Mouse (Mus musculus) cerebellum, postnatal 25 days (tissue): ENCODE measurements around the gene Lats2.
"Not testable (repeated sequence)": the region's sequence is repeated elsewhere in the genome, so short reads cannot be mapped to it uniquely, and the experiment has no call there.

Experiments used
- DNase-seq, 2 experiments: peaks; one replicate each; pipeline ENCODE4 v3.0.0; 2021; ENCODE audit warnings: mixed read lengths in 2 of 2

Gene Lats2

DNA sequence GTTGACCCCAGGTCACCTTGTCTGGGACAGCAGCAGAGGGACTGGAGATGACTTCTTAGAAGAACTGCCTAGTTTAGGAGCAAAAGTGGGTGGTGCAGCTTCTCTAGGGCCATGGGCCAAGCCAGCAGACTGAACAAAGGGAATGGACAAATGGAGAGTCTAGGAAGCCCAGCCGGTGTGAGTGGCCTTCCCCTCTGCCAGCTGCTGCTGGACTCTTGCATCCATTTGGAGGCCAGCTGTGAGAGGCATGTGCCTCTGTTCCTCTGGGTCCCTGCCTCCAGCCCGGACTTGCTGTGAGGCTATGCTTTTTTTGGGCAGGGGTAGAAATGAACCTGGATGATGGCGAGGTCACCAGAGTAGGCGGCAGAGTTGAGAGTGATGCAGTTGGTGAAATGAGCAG, at the start of gene Lats2:
Gene Lats2, minus strand, starts transcription at position 152 of the 400 bp plus-strand sequence.
- no peak for DNase-seq

- DNase-seq = no peak
These were observed 45.5 kb upstream of the Lats2 start for GRCm38 (mm10) chr14:57803731-57804130.

- DNase-seq = peak; percentile 95 to 98
These were observed 40.1 kb upstream of the Lats2 start, which contains the start of gene Sap18 for GRCm38 (mm10) chr14:57797991-57798931. Gene Sap18 (plus strand): TSS chr14:57798180.

DNA sequence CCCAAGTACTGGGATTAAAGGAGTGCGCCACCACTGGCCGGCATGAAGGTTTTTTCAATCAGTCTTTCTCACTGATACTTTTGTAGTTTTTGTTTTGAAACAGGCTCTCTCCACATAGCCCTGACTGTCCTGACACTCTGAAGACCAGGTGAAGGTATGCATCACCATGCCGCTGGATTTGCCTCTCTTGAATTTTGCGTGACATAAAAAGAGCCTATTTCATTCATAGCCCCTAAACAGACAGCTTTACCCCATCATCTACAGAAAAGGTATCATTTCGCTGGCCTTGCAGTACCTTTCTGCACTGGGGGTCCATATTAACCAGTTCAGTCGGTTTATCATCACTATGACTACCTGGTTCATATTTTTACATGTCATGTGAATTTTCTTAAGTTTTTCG, 39.4 kb upstream of the Lats2 start:
- DNase-seq = peak; percentile 30 to 32

DNA sequence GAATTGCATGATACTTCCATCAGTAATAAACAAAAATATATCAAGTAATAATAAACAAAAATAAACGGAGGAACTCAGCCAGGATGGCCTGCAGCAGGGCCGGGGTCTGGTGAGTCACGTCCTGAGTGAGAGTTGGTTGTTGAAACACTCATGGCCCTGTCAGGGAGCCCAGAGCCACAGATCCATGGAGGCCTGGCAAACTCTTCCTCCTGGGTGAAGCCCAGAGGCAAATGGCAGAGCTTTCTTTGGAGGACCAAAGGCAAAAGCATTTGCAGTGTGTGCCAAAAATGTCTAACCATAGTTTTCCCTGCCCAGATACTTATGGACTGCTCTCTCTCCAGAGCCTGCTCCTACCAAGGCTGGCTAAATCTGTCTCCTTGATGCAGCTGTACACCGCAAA, 33.0 kb upstream of the Lats2 start:
- no peak for DNase-seq

GRCm38 (mm10) chr14:57789759-57790158, 31.6 kb upstream of the Lats2 start:
- no peak for DNase-seq

- no peak for DNase-seq
These were observed 31.1 kb upstream of the Lats2 start for GRCm38 (mm10) chr14:57789311-57789710.

GRCm38 (mm10) chr14:57787406-57787805, 29.2 kb upstream of the Lats2 start:
- DNase-seq = no peak

- DNase-seq = no peak
These were observed 14.1 kb upstream of the Lats2 start for GRCm38 (mm10) chr14:57772157-57772815.

DNA sequence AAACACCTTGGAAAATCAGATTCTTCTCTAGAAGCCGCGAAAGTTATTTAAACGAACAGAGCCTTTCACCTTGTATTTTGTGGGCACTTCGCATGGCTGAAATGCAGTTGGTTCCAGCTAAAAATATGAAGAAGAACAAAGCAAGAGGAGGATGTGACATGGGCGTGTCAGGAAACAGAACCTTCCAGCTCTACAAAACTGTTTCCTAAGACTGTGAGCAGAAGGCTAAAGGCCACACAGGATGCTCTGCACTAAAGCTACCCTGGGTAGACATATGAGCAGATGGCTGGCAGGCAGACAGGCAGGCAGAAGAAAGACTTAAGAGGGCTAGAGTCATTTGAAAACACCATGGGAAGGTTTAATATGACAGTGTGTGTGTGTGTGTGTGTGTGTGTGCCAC, 10.9 kb upstream of the Lats2 start:
- DNase-seq = no peak

DNA sequence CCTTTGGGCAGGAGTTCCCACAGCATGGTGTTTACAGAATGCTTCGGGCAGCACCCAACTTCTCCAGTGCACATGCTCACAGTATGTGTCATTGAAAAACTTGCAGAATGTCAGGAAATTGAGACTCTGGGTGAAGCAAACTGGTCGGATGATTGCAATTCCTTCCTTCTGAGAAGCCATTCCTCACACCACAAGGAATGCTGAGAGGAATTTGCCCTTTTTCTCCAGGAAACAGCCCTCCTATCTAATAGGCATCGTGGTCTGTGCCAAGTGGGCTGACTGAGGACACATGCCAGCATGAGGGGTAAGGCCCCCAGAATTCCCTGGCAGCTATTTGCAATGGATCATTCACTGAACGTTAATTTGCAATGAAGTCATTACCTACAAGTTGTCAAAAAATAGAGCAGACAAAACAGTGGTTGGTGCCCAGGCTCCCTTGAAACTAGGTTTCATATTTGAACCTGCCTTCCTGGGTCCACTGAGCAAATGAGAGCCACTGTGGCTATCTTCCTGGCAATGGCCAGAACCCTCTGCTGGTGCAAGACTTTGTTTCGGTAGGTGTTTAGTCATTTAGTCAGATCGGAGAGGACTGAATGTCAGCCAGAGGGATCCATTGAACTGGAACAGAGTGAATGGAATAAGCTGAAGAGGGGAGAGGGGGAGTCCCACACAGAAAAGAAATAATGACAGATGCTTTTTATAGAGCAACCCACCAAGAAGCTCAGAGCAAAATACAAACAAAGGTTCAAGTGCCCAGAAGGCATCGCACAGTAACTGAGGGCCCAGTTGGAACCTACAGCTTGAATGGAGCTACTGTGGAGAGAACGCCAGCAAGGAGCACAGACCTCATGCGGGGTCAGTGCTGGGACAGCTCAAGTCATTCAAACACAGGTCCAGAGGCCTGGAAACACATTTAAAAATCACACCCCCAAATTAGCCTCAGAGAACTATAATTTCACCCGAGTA, 2.5 kb upstream of the Lats2 start:
- DNase-seq = no peak

DNA sequence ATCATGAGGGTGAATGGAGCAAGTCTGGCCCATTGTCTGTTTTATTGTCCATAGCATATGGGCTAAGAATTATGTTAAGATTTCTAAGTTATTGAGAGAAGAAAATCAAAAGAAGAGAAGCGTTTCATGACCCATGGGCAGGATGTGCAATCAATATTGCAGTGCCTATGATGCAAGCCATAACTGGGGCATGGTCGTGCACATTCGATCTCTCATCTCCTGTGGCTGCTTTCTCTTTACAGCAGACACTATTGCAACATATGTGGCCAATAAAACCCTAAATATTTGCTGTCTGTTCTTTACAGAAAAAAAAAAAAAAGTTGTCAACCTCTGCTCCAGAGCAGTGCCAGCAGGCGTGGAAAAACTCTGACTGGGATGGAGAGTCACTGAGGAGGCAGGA, 2.1 kb downstream of the Lats2 start:
- DNase-seq = no peak

DNA sequence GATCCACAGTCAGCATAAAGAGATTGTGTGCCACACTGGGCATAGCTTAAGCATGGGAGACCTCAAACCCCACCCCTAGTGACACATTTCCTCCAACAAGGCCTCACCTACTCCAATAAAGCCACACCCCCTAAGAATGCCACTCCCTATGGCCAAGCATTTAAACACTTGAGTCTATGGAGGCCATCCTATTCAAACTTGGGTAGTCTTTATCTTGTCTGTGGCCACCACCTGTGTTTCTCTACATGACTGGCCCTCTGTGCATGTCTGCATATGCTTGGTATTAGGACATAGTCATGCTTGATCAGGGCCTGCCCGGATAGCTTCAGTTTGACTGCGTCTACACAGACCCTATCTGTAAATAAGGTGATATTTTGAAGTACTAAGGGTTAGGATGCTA, 2.5 kb downstream of the Lats2 start:
- DNase-seq = no peak

DNA sequence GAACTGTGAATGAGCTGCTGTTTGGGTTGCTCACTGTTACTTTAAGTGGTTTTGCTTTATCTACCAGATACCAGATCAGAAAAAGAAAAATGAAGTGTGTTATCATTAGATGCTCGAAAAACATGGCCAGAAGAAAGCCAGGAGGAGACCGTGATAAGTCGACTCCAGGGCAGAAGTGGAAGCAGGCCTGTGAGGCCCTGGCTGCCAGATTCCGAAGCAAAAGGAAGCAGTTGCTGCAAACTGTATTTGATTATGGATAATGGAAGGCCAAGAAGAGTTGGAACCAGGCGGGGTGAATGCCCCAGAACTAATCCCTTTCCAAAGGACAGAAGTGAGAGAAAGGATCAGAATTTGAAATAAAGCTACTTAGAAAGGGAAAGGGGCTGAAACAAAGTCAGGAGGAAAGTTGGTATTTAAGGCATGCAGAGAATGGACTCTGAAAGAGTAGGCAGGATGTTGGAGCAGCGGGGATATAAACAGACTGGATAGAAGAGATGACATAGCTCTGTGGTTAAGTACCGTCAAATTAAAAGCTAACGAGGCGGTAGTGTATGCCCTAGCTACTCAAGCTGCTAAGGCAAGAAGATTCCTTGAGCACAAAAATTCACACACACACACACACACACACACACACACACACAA, 4.7 kb downstream of the Lats2 start:
- DNase-seq = no peak

- not testable (repeated sequence) for DNase-seq
These were observed 7.2 kb downstream of the Lats2 start for GRCm38 (mm10) chr14:57751006-57751405.

GRCm38 (mm10) chr14:57749501-57749900, 8.7 kb downstream of the Lats2 start:
- no peak for DNase-seq

DNA sequence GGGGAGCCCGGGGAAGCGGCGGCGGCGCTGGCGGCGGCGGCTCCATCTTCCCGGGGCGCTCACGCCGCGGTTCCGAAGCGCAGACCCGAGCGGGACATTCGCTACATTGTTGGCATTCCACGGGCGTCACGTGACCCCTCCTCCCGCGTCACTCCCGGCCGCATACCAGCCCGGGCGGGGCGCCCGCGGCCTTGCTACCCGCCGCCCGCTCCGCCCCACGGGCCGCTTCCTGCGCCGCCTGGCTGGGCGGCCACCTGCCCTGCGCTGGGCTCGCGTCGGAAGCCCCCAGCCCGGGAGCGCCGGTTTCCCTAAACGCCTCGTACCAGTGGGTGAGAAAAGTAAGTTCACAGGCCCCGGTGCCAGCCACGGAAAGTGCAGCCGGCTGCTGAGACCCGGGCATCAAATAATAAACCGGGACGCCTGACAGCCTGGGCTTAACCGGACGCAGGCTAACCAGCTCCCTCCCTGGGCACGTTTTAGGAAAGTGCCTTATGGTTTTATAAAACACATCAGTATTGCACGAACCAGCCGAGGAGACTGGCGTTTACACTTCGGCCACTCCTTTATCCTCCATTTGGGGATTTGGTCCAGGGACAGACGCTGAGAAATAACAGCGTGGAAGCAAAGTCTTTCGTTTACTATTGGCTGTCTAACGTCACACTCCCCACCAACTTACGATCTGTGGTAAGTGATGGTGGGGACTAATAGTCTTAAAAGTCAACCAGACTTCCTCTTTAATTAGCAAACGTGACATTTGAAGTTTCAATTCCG, 12.0 kb downstream of the Lats2 start, which contains the start of gene Gm49361:
Gene Gm49361, minus strand, starts transcription at position 103 of the 771 bp plus-strand sequence.
- DNase-seq = peak; percentile 96

- peak; percentile 76 to 77 for DNase-seq
These were observed 12.8 kb downstream of the Lats2 start for GRCm38 (mm10) chr14:57745291-57745969.

GRCm38 (mm10) chr14:57744547-57744946, 13.6 kb downstream of the Lats2 start:
- DNase-seq = no peak

DNA sequence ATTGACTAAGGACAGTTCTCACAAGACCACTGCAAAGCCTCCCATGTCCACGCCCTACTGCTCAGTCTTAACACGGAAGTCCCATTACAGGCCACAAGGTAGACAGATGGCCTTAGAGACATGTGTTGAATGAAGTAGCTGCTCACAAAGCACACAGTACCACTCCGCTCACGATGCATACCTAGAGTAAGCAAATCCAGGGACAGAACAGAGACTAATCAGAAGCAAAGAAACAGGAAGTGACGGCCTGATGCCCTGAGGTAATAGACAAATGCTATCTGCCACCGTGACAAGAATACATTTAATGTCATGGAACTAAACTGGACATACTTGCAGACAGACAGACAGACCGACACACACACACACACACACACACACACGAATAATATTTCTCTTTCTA, 17.5 kb downstream of the Lats2 start:
- DNase-seq = no peak

DNA sequence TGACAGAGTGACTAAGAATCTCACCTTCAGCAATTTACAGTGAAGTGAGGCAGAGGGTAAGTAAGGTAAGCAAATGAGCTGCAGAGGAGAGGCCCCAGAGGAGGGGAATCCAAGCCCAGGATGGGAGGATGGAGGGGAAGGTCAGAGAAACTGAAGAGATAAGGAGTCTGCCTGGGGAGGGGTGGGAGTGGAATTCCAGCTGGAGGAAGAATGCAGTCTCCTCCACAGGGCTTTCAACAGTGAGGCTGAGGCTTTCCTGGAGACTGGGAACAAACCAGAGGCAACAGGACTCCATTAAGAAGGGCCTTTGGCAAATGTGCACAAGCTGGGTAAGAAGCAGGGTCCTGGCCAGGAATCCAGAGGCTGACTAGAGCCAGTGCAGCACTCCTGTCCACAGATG, 21.1 kb downstream of the Lats2 start:
- DNase-seq = no peak
